Mouse (Mus musculus) hindbrain, embryonic 10.5 days (tissue): Measurements from ENCODE around the gene Rbl1. TPM values are rescaled to one million over a fixed set of nuclear protein-coding genes. Genes with fewer than 3 reads are reported as not detected.
"Not testable (repeated sequence)": the region's sequence is repeated elsewhere in the genome, so short reads cannot be mapped to it uniquely, and the experiment has no call there.

Experiments
- DNase-seq: peaks from one replicate; pipeline ENCODE4 v3.0.0-alpha.2; 2017; ENCODE audit warnings: low spot score
- H3K27ac ChIP-seq: fragments of 300-500 bp; sonication (generic); 2 replicates; pipeline ENCODE4 v1.5.1; 2016; ENCODE audit warnings: mild to moderate bottlenecking, moderate library complexity
- H3K27me3 ChIP-seq: fragments of 300-500 bp; sonication (generic); 2 replicates; pipeline ENCODE4 v1.6.1; 2016; ENCODE audit warnings: mild to moderate bottlenecking; ENCODE audit not compliant: poor library complexity, insufficient read depth, severe bottlenecking
- H3K36me3 ChIP-seq: fragments of 300-500 bp; sonication (generic); 2 replicates; pipeline ENCODE4 v1.6.1; 2016; ENCODE audit warnings: mild to moderate bottlenecking, moderate library complexity
- H3K4me1 ChIP-seq: fragments of 300-500 bp; sonication (generic); replicated peaks from 2 replicates; pipeline ENCODE4 v1.6.1; 2016; ENCODE audit warnings: mild to moderate bottlenecking
- H3K4me3 ChIP-seq: fragments of 300-500 bp; sonication (generic); 2 replicates; pipeline ENCODE4 v1.5.1; 2016; ENCODE audit warnings: mild to moderate bottlenecking, moderate library complexity
- H3K9me3 ChIP-seq: fragments of 300-500 bp; sonication (generic); 2 replicates; pipeline ENCODE4 v1.6.1; 2016; ENCODE audit warnings: mild to moderate bottlenecking, moderate library complexity
- WGBS: fragments of 180-500 bp; shearing (Covaris S2); methylation state at CpG from one replicate; pipeline ENCODE4 v1.1.7; 2016; 5-methylcytosine and 5-hydroxymethylcytosine counted together
- polyA plus RNA-seq: library from polyadenylated mRNA; unstranded; fragments of >200 nt; fragmentation: Nextera tagmentation; extraction: Ambion mirVana; gene quantifications from 2 replicates; pipeline ENCODE4 v1.2.1, GENCODE M21; 2016

Gene Rbl1
- polyA plus RNA-seq, 1 experiment from 2014 or later, result 22.9 TPM

- H3K27ac ChIP-seq, H3K4me3 ChIP-seq, H3K9me3 ChIP-seq, H3K27me3 ChIP-seq, DNase-seq: not testable (repeated sequence)
- Histone ChIP-seq H3K36me3 (peaks cover 85% of the 10 kb centered on the region), H3K4me1 (peaks cover 12% of the 10 kb centered on the region)
These were observed 38.8 kb downstream of the Rbl1 start for GRCm38 (mm10) chr2:157165312-157166224.

GRCm38 (mm10) chr2:157164101-157164500 lies 40.2 kb downstream of the Rbl1 start:
- DNase-seq, result no peak
- H3K4me3 ChIP-seq, result no peak overlapping the region
- H3K27me3 ChIP-seq, result no peaks in the 10 kb centered on the region
- peaks cover 92% of the 10 kb centered on the region for H3K36me3 ChIP-seq
- H3K9me3 ChIP-seq, result no peaks in the 10 kb centered on the region
- H3K4me1 ChIP-seq, result no peaks in the 10 kb centered on the region
- WGBS, result 90% methylated on average over 2 of the region's 2 CpGs
- no peak overlapping the region for H3K27ac ChIP-seq

GRCm38 (mm10) chr2:157156079-157156478 lies 48.3 kb downstream of the Rbl1 start:
- Histone ChIP-seq H3K4me3 (no peak overlapping the region), H3K4me1 (no peaks in the 10 kb centered on the region), H3K36me3 (peaks cover 99% of the 10 kb centered on the region), H3K9me3 (no peaks in the 10 kb centered on the region), H3K27me3 (no peaks in the 10 kb centered on the region), H3K27ac (no peak overlapping the region)
- 88% methylated on average over 1 of the region's 1 CpGs for WGBS
- DNase-seq, result no peak

- no peak for DNase-seq
- Histone ChIP-seq H3K4me3 (no peak overlapping the region), H3K9me3 (no peaks in the 10 kb centered on the region), H3K36me3 (peaks cover 99% of the 10 kb centered on the region), H3K27ac (no peak overlapping the region), H3K4me1 (no peaks in the 10 kb centered on the region), H3K27me3 (no peaks in the 10 kb centered on the region)
- 89% methylated on average over 2 of the region's 2 CpGs for WGBS
These were observed 51.1 kb downstream of the Rbl1 start for GRCm38 (mm10) chr2:157153235-157153634.

GRCm38 (mm10) chr2:157148417-157148816 lies 55.9 kb downstream of the Rbl1 start:
- Histone ChIP-seq H3K27me3 (no peaks in the 10 kb centered on the region), H3K9me3 (no peaks in the 10 kb centered on the region), H3K36me3 (peaks cover 96% of the 10 kb centered on the region), H3K27ac (no peak overlapping the region), H3K4me3 (no peak overlapping the region), H3K4me1 (no peaks in the 10 kb centered on the region)
- no peak for DNase-seq
- 95% methylated on average over 5 of the region's 5 CpGs for WGBS

- Histone ChIP-seq H3K36me3 (peaks cover 87% of the 10 kb centered on the region), H3K27ac (no peak overlapping the region), H3K4me3 (no peak overlapping the region), H3K27me3 (no peaks in the 10 kb centered on the region), H3K9me3 (no peaks in the 10 kb centered on the region), H3K4me1 (no peaks in the 10 kb centered on the region)
- no peak for DNase-seq
- 96% methylated on average over 9 of the region's 9 CpGs for WGBS
These were observed 56.8 kb downstream of the Rbl1 start for GRCm38 (mm10) chr2:157147397-157148020.

- H3K9me3 ChIP-seq, result peaks cover 3% of the 10 kb centered on the region; the same call in 1 of the 2 replicates
- H3K36me3 ChIP-seq, result peaks cover 64% of the 10 kb centered on the region
- 80% methylated on average over 1 of the region's 1 CpGs for WGBS
These were observed 59.2 kb downstream of the Rbl1 start for GRCm38 (mm10) chr2:157145173-157145572.

GRCm38 (mm10) chr2:157144132-157144531 lies 60.2 kb downstream of the Rbl1 start:
- Histone ChIP-seq H3K27ac (no peak overlapping the region), H3K27me3 (no peaks in the 10 kb centered on the region), H3K4me3 (no peak overlapping the region), H3K9me3 (peaks cover 12% of the 10 kb centered on the region), H3K4me1 (no peaks in the 10 kb centered on the region), H3K36me3 (peaks cover 53% of the 10 kb centered on the region)
- WGBS, result 80% methylated on average over 5 of the region's 5 CpGs
- no peak for DNase-seq

More at GRCm38 (mm10) chr2:157145173-157145572, 59.2 kb downstream of the Rbl1 start:
- no peak for DNase-seq
- Histone ChIP-seq H3K4me3 (no peak overlapping the region), H3K27ac (no peak overlapping the region), H3K4me1 (no peaks in the 10 kb centered on the region), H3K27me3 (no peaks in the 10 kb centered on the region)

- H3K9me3 ChIP-seq, result peaks cover 12% of the 10 kb centered on the region
- H3K4me1 ChIP-seq, result no peaks in the 10 kb centered on the region
- no peak overlapping the region for H3K4me3 ChIP-seq
- peaks cover 32% of the 10 kb centered on the region for H3K36me3 ChIP-seq
- no peak for DNase-seq
- WGBS, result 89% methylated on average over 4 of the region's 4 CpGs
- H3K27ac ChIP-seq, result no peak overlapping the region
- no peaks in the 10 kb centered on the region for H3K27me3 ChIP-seq
These were observed 62.4 kb downstream of the Rbl1 start for GRCm38 (mm10) chr2:157141962-157142361.

- 87% methylated on average over 5 of the region's 5 CpGs for WGBS
- DNase-seq, result no peak
- peaks cover 9% of the 10 kb centered on the region for H3K4me1 ChIP-seq
- no peaks in the 10 kb centered on the region for H3K27me3 ChIP-seq
- H3K4me3 ChIP-seq, result no peak overlapping the region
- H3K36me3 ChIP-seq, result peaks cover 6% of the 10 kb centered on the region
- peaks cover 12% of the 10 kb centered on the region for H3K9me3 ChIP-seq
- no peak overlapping the region for H3K27ac ChIP-seq
These were observed 65.0 kb downstream of the Rbl1 start for GRCm38 (mm10) chr2:157139251-157139802.

- H3K27ac ChIP-seq, result no peak overlapping the region
- H3K4me3 ChIP-seq, result no peak overlapping the region
- no peak for DNase-seq
- H3K27me3 ChIP-seq, result no peaks in the 10 kb centered on the region
- H3K36me3 ChIP-seq, result peaks cover under 1% of the 10 kb centered on the region; the same call in 1 of the 2 replicates
- WGBS, result 78% methylated on average over 5 of the region's 5 CpGs
- peaks cover 14% of the 10 kb centered on the region for H3K4me1 ChIP-seq
- peaks cover 12% of the 10 kb centered on the region for H3K9me3 ChIP-seq
These were observed 65.5 kb downstream of the Rbl1 start for GRCm38 (mm10) chr2:157138808-157139207.

- no peaks in the 10 kb centered on the region for H3K36me3 ChIP-seq
- H3K27me3 ChIP-seq, result no peaks in the 10 kb centered on the region
- DNase-seq, result no peak
- H3K4me3 ChIP-seq, result no peak overlapping the region
- no peak overlapping the region for H3K27ac ChIP-seq
- H3K4me1 ChIP-seq, result peaks cover 15% of the 10 kb centered on the region
- peaks cover 12% of the 10 kb centered on the region for H3K9me3 ChIP-seq
- WGBS, result 91% methylated on average over 9 of the region's 9 CpGs
These were observed 66.2 kb downstream of the Rbl1 start for GRCm38 (mm10) chr2:157137959-157138731.
